ENCODE assay signal across 8 mouse cellular contexts in the genomic region with DNA sequence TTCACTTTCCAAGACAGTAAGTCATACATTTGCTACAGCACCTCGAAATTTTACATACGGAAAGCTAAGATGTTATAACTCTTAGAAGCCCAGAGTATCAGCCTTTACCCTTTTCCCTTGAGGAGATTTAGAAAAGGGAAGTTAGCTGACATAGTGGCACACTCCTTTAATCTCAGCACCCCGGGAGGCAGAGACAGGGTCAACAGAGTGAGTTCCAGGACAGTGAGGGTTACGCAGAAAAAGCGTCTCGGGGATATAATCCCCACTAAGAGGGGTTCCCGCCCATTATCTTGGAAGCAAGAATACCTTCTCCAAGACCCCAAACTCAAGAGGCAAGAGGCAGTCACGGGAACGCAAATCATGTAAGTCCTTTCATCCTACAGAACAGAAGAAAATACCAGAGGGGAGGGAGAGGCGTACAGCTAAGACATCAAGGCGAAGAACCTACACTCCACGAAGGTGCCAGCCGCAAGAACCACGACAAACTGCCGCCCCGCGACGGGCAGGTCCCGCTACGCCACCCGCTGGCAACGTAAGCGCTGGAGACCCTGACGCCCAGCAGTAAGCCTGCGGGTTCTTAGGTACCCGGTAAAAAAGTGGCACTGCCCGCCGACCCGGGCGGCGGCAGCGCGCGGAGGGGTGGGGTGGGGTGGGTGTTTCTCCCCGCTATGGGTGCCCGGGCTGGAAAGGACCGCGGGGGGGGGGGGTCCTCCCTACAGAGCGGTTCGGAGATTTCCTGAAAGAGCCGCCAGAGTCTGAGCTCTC. TPM values are rescaled to one million over a fixed set of nuclear protein-coding genes. Genes with fewer than 3 reads are reported as not detected.
DNase-seq lines count a peak whose midpoint lies in the region; ATAC-seq lines count a peak whose summit lies in the region.

No protein-coding gene starts in this region.

- peak overlapping the region; percentile 85 for H3K27ac ChIP-seq in hindbrain, embryonic 14.5 days
- H3K27ac ChIP-seq in limb, embryonic 11.5 days (replicated peaks; ENCODE audit: low read depth, low read length), result no peak overlapping the region; the same call in 1 of the 2 replicates
- H3K27ac ChIP-seq in midbrain, embryonic 10.5 days (replicated peaks), result peak overlapping the region; percentile 92

- no peaks in the 10 kb centered on the region for H3K27me3 ChIP-seq in hindbrain, embryonic 14.5 days (ENCODE audit: control insufficient read depth, insufficient read depth, low read length)
- H3K27me3 ChIP-seq in limb, embryonic 11.5 days (ENCODE audit: control insufficient read depth, insufficient read depth, low read length), result no peaks in the 10 kb centered on the region
- H3K27me3 ChIP-seq in midbrain, embryonic 10.5 days (ENCODE audit: low read depth, poor library complexity, severe bottlenecking), result no peaks in the 10 kb centered on the region

- peak overlapping the region; percentile 88 for H3K4me3 ChIP-seq in hindbrain, embryonic 14.5 days (replicated peaks; ENCODE audit: low read length)
- peak overlapping the region; percentile 94 for H3K4me3 ChIP-seq in limb, embryonic 11.5 days (ENCODE audit: low read depth, low read length)
- peak overlapping the region; percentile 99 for H3K4me3 ChIP-seq in midbrain, embryonic 10.5 days

- no peaks in the 10 kb centered on the region for H3K36me3 ChIP-seq in hindbrain, embryonic 14.5 days (replicated peaks; ENCODE audit: control insufficient read depth, insufficient read depth)
- no peaks in the 10 kb centered on the region for H3K36me3 ChIP-seq in limb, embryonic 11.5 days (ENCODE audit: control insufficient read depth, insufficient read depth, low read length)
- peaks cover 23% of the 10 kb centered on the region for H3K36me3 ChIP-seq in midbrain, embryonic 10.5 days

- peak; percentile 34 for DNase-seq in embryo, embryonic 10 days (ENCODE audit: low spot score)
- DNase-seq in embryo, embryonic 9.5 days (ENCODE audit: extremely low spot score), result no peak
- peak; percentile 47 to 62 for DNase-seq in adrenal gland, postnatal 36 days
- no peak for DNase-seq in hindbrain, embryonic 14.5 days (ENCODE audit: low spot score)
- DNase-seq in limb, embryonic 11.5 days (ENCODE audit: low spot score), result peak; percentile 41
- no peak for DNase-seq in midbrain, embryonic 10.5 days (ENCODE audit: low spot score)
- peak; percentile 53 to 79 for DNase-seq in spleen, postnatal 4 days (ENCODE audit: low spot score in 2 of 2)

- H3K9me3 ChIP-seq in hindbrain, embryonic 14.5 days (ENCODE audit: control insufficient read depth, low read length), result no peaks in the 10 kb centered on the region
- no peaks in the 10 kb centered on the region for H3K9me3 ChIP-seq in limb, embryonic 11.5 days (ENCODE audit: control insufficient read depth, low read length)
- H3K9me3 ChIP-seq in midbrain, embryonic 10.5 days (replicated peaks), result no peaks in the 10 kb centered on the region

- peak; percentile 55 for ATAC-seq in erythroid progenitor cell, adult 5-6 weeks (replicated peaks; ENCODE audit: low FRiP score, poor library complexity, severe bottlenecking)
- peak; percentile 13; the same call in 1 of the 2 replicates for ATAC-seq in hindbrain, embryonic 14.5 days (ENCODE audit: low FRiP score)
- ATAC-seq in limb, embryonic 11.5 days (ENCODE audit: insufficient number of reproducible peaks, low FRiP score, low TSS enrichment, low read depth), result no peak

- WGBS in hindbrain, embryonic 14.5 days, result 4% methylated on average over 38 of the region's 41 CpGs
- 5% methylated on average over 40 of the region's 41 CpGs for WGBS in limb, embryonic 11.5 days
- 4% methylated on average over 41 of the region's 41 CpGs for WGBS in midbrain, embryonic 10.5 days

- H3K9ac ChIP-seq in hindbrain, embryonic 14.5 days, result peak overlapping the region; percentile 87
- peak overlapping the region; percentile 87 for H3K9ac ChIP-seq in limb, embryonic 11.5 days (ENCODE audit: low read length)

- peak overlapping the region; percentile 77 for H3K4me2 ChIP-seq in hindbrain, embryonic 14.5 days (replicated peaks)
- H3K4me2 ChIP-seq in limb, embryonic 11.5 days (ENCODE audit: low read depth, severe bottlenecking), result peak overlapping the region; percentile 83

- peaks cover 20% of the 10 kb centered on the region for H3K4me1 ChIP-seq in hindbrain, embryonic 14.5 days (replicated peaks; ENCODE audit: control insufficient read depth, insufficient read depth, low read length)
- peaks cover 10% of the 10 kb centered on the region for H3K4me1 ChIP-seq in limb, embryonic 11.5 days (ENCODE audit: control insufficient read depth, insufficient read depth, low read length)
- H3K4me1 ChIP-seq in midbrain, embryonic 10.5 days, result peaks cover 22% of the 10 kb centered on the region

RNA-seq across cellular contexts. Expression of a gene that starts 0.7 kb away (rescaled TPM):
- 10 to 100 TPM; 56.7 to 67.2 TPM for total RNA-seq in adrenal gland, postnatal 36 days (2021)
- 25.2 and 30.6 TPM in 2 replicates for total RNA-seq in erythroid progenitor cell, adult 5-6 weeks (2015; ENCODE audit: low replicate concordance)
- total RNA-seq in erythroid progenitor cell, adult 5-6 weeks (2017; ENCODE audit: low replicate concordance), result 26.9 and 33.6 TPM in 2 replicates
- 87.1 and 95.2 TPM in 2 replicates for polyA plus RNA-seq in hindbrain, embryonic 14.5 days (2014; fragmentation: Nextera tagmentation; extraction: Ambion mirVana)
- 110 and 116 TPM in 2 replicates for polyA plus RNA-seq in limb, embryonic 11.5 days (2014; fragmentation: Nextera tagmentation; extraction: Ambion mirVana)
- 100 and 103 TPM in 2 replicates for polyA plus RNA-seq in midbrain, embryonic 10.5 days (2016; fragmentation: Nextera tagmentation; extraction: Ambion mirVana)

RNA-seq across cellular contexts. Expression of a gene that starts 34.5 kb away (rescaled TPM):
- 1 to 10 TPM; 5.6 to 6.7 TPM for total RNA-seq in adrenal gland, postnatal 36 days (2021)
- total RNA-seq in erythroid progenitor cell, adult 5-6 weeks (2015; ENCODE audit: low replicate concordance), result not detected in 2 replicates
- 0.90 TPM in 1 of 2 replicates, not detected in the other for total RNA-seq in erythroid progenitor cell, adult 5-6 weeks (2017; ENCODE audit: low replicate concordance)
- 11.4 and 16.0 TPM in 2 replicates for polyA plus RNA-seq in hindbrain, embryonic 14.5 days (2014; fragmentation: Nextera tagmentation; extraction: Ambion mirVana)
- polyA plus RNA-seq in limb, embryonic 11.5 days (2014; fragmentation: Nextera tagmentation; extraction: Ambion mirVana), result 2.5 and 3.3 TPM in 2 replicates
- polyA plus RNA-seq in midbrain, embryonic 10.5 days (2016; fragmentation: Nextera tagmentation; extraction: Ambion mirVana), result 1.3 and 2.0 TPM in 2 replicates

Comparison
In these comparisons a context has a peak if more than half of its experiments do, and no peak if none do; other contexts are left out.
1. DNase-seq: peak in embryo, embryonic 10 days (single experiment), adrenal gland, postnatal 36 days (2 of 2), limb, embryonic 11.5 days (single experiment) and spleen, postnatal 4 days (2 of 2); none in embryo, embryonic 9.5 days (single experiment), hindbrain, embryonic 14.5 days (single experiment) and midbrain, embryonic 10.5 days (single experiment).
2. Peak in every context shown above with its lines, with median percentiles within 50 percentile points of each other: H3K4me3 ChIP-seq.